Mouse (Mus musculus) WW6 (cell line): ENCODE measurements around the gene Inhba.

ENCODE experiments used
- DNase-seq: peaks from one replicate; pipeline ENCODE4 v3.0.0-alpha.2; 2013; ENCODE audit warnings: low read depth, low spot score

The Inhba gene

GRCm38 (mm10) chr13:16011372-16012242 is at the start of gene Inhba:
Gene Inhba, plus strand, starts transcription at chr13:16011851.
- no peak for DNase-seq

- no peak for DNase-seq
Measured at GRCm38 (mm10) chr13:15976584-15976983, 35.1 kb upstream of the Inhba start.

- no peak for DNase-seq
Measured at GRCm38 (mm10) chr13:15979551-15979950, 32.1 kb upstream of the Inhba start.

GRCm38 (mm10) chr13:15982041-15982440 is 29.6 kb upstream of the Inhba start:
- DNase-seq: no peak

GRCm38 (mm10) chr13:15985761-15986160 is 25.9 kb upstream of the Inhba start:
- DNase-seq: no peak

GRCm38 (mm10) chr13:15986172-15986571 is 25.5 kb upstream of the Inhba start:
- no peak for DNase-seq

- DNase-seq: no peak
Measured at GRCm38 (mm10) chr13:15995314-15995713, 16.3 kb upstream of the Inhba start.

GRCm38 (mm10) chr13:16005517-16005916 is 6.1 kb upstream of the Inhba start:
- no peak for DNase-seq

- DNase-seq: no peak
Measured at GRCm38 (mm10) chr13:16007748-16008147, 3.9 kb upstream of the Inhba start.

GRCm38 (mm10) chr13:16008348-16008747 is 3.3 kb upstream of the Inhba start:
- DNase-seq: no peak

- DNase-seq: no peak
Measured at GRCm38 (mm10) chr13:16009766-16010465, 1.7 kb upstream of the Inhba start.

- DNase-seq: no peak
Measured at GRCm38 (mm10) chr13:16010586-16010985, 1.1 kb upstream of the Inhba start.

- DNase-seq: no peak
Measured at GRCm38 (mm10) chr13:16012243-16012887, 714 bp downstream of the Inhba start.

GRCm38 (mm10) chr13:16014166-16014565 is 2.5 kb downstream of the Inhba start:
- DNase-seq: no peak

- no peak for DNase-seq
Measured at GRCm38 (mm10) chr13:16016506-16016905, 4.9 kb downstream of the Inhba start.

GRCm38 (mm10) chr13:16017338-16017737 is 5.7 kb downstream of the Inhba start:
- no peak for DNase-seq

- no peak for DNase-seq
Measured at GRCm38 (mm10) chr13:16017777-16018176, 6.1 kb downstream of the Inhba start.

- no peak for DNase-seq
Measured at GRCm38 (mm10) chr13:16018807-16019510, 7.3 kb downstream of the Inhba start.

- DNase-seq: no peak
Measured at GRCm38 (mm10) chr13:16020659-16021058, 9.0 kb downstream of the Inhba start.

GRCm38 (mm10) chr13:16021181-16021580 is 9.5 kb downstream of the Inhba start:
- DNase-seq: no peak

- DNase-seq: no peak
Measured at GRCm38 (mm10) chr13:16021849-16022248, 10.2 kb downstream of the Inhba start.

GRCm38 (mm10) chr13:16022536-16022935 is 10.9 kb downstream of the Inhba start:
- no peak for DNase-seq
